Mouse (Mus musculus) kidney, adult 8-10 months (tissue): ENCODE results near the gene Rab43.

ENCODE experiments used
- DNase-seq, 2 experiments: peaks; one replicate each; pipeline ENCODE4 v3.0.0; 2022

Gene Rab43

DNA sequence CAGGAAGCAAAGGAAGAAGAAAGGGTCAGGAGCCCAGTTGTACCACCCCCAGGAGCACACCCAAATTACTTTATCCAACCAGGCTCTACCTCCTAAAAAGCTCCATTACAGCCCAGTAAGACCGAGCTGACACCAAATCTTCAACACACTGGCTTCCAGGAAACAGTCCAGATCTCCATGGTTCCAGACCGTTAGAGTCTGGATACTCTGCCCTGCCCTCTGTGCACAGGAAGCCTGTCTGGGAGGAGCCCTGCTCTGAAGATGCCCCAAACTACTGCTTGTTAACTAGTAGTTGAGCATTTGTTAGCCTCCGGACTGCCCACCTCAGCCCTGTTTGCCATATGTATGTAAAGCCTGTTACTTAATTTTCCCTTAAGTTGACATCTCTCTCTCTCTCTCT is 65.9 kb downstream of the Rab43 start:
- no peak for DNase-seq

- DNase-seq = no peak
These were observed 66.7 kb downstream of the Rab43 start for GRCm38 (mm10) chr6:87745301-87745700.

GRCm38 (mm10) chr6:87744632-87745031 is 67.3 kb downstream of the Rab43 start:
- no peak for DNase-seq

- DNase-seq = no peak
These were observed 68.7 kb downstream of the Rab43 start for GRCm38 (mm10) chr6:87743281-87743680.

DNA sequence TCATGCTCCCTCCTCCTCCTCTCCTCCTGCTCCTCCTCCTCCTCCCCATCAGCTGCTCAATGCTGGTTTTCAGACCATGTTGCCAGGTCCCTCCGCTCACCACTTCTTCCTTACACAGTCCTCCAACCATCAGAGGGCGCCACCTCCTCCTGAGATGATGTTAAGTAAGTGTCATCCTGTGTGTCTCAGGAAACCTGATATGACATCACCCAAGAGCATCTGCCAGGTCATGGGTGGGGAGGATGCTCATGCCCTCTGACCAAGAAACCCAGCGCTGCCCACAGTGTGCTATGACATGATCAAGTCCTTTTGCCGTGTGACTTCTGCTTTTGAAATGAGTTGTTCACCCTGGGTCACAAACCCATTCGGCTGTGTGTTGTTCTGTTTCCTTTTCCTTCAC is 69.2 kb downstream of the Rab43 start:
- DNase-seq = no peak

GRCm38 (mm10) chr6:87741978-87742377 is 70.0 kb downstream of the Rab43 start:
- no peak for DNase-seq

DNA sequence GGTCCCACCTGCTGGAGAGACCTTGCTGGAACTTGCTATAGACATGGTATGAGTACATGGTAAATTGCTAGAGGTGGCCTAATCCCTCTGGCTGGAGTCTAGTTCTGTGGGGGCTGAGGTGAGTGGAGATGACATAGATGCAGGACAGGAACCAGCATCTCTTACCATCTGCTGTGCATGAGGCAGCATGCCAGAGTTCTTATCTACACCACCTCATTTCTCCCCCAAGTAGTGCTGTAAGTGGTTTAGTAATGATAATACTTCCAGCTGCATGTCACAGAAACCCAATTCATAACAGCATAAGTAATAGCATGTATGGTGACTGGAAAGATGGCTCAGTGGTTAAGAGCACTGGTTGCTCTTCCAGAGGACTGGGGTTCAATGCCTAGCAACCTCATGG is 71.5 kb downstream of the Rab43 start:
- no peak for DNase-seq

GRCm38 (mm10) chr6:87739898-87740297 is 72.1 kb downstream of the Rab43 start:
- no peak for DNase-seq
